In genomic region chr10:37315804-37316203, GRCm38 (mm10) we compare ENCODE assay signal across 17 mouse cellular contexts.
"Had no signal": no experiment of that assay in that cellular context is flagged by ENCODE, and none has a peak within 500 bp of the region (broad histone marks: within the 10 kb centered on the region; RNA-seq: fewer than 3 reads in every experiment).

No protein-coding gene starts in this region.

- H3K9ac ChIP-seq: liver, postnatal 0 days; lung, embryonic 15.5 days; midbrain, embryonic 13.5 days; midbrain, embryonic 15.5 days; neural tube, embryonic 13.5 days; neural tube, embryonic 15.5 days had no signal

- H3K4me1 ChIP-seq: lung, embryonic 15.5 days; megakaryocyte, embryonic 14.5 days had no signal

- H3K27ac ChIP-seq: lung, embryonic 15.5 days; macrophage; midbrain, embryonic 13.5 days; midbrain, embryonic 15.5 days; neural tube, embryonic 15.5 days had no signal

- H3K36me3 ChIP-seq: lung, embryonic 15.5 days; midbrain, embryonic 13.5 days; midbrain, embryonic 15.5 days; neural tube, embryonic 13.5 days; neural tube, embryonic 15.5 days had no signal

- ATAC-seq: liver, postnatal 0 days; lung, postnatal 0 days had no signal

- DNase-seq: liver, postnatal 0 days; lung, adult 2 months; lung, postnatal 14 days; spleen, adult 18-20 months; thymus, adult 18-20 months; thymus, postnatal 14 days; thymus, postnatal 36 days had no signal

- H3K4me3 ChIP-seq: lung, embryonic 15.5 days; megakaryocyte, embryonic 14.5 days; midbrain, embryonic 13.5 days; midbrain, embryonic 15.5 days; myocyte; neural tube, embryonic 13.5 days; neural tube, embryonic 15.5 days had no signal

- H3K27me3 ChIP-seq: lung, embryonic 15.5 days; midbrain, embryonic 13.5 days; midbrain, embryonic 15.5 days; neural tube, embryonic 13.5 days; neural tube, embryonic 15.5 days had no signal

- H3K4me2 ChIP-seq: lung, embryonic 15.5 days; midbrain, embryonic 11.5 days; midbrain, embryonic 13.5 days; midbrain, embryonic 15.5 days; neural tube, embryonic 13.5 days; neural tube, embryonic 15.5 days had no signal

- H3K9me3 ChIP-seq: lung, embryonic 15.5 days; megakaryocyte, embryonic 14.5 days; midbrain, embryonic 13.5 days; midbrain, embryonic 15.5 days; neural tube, embryonic 13.5 days; neural tube, embryonic 15.5 days had no signal
